Mouse (Mus musculus): ENCODE measurements around the gene Gdf9.

GRCm38 (mm10) chr11:53427993-53428715 lies 2.7 kb upstream of the Gdf9 start:
- TF ChIP-seq GATA1 (IDR thresholded peaks at IDR 0.05; ENCODE audit: low read length) = no peak
- no peak for TF ChIP-seq TAL1 (IDR thresholded peaks at IDR 0.05; ENCODE audit: low read length)

Data from erythroblast, embryonic 14.5 days (primary cell).